Mouse (Mus musculus) brain, adult 2 months (tissue): ENCODE results near the gene Nqo2.
"Not testable (repeated sequence)": the region's sequence is repeated elsewhere in the genome, so short reads cannot be mapped to it uniquely, and the experiment has no call there.

Source experiments
- DNase-seq: peaks from one replicate; pipeline ENCODE4 v3.0.0; 2011; ENCODE audit warnings: low read depth, low spot score

Nqo2 gene

GRCm38 (mm10) chr13:33964206-33965046 is at the start of gene Nqo2:
Nqo2 (plus strand) TSS chr13:33964687.
- DNase-seq, result peak; percentile 88

- DNase-seq, result no peak
These were observed 43.4 kb upstream of the Nqo2 start for GRCm38 (mm10) chr13:33921041-33921440.

GRCm38 (mm10) chr13:33921699-33922098 is 42.8 kb upstream of the Nqo2 start:
- DNase-seq, result no peak

GRCm38 (mm10) chr13:33930281-33930680 is 34.2 kb upstream of the Nqo2 start:
- DNase-seq, result no peak

GRCm38 (mm10) chr13:33930912-33931311 is 33.6 kb upstream of the Nqo2 start:
- no peak for DNase-seq

GRCm38 (mm10) chr13:33934743-33935142 is 29.7 kb upstream of the Nqo2 start:
- DNase-seq, result peak; percentile 9

GRCm38 (mm10) chr13:33935465-33936181 is 28.9 kb upstream of the Nqo2 start:
- DNase-seq, result peak; percentile 89

GRCm38 (mm10) chr13:33937151-33937550 is 27.3 kb upstream of the Nqo2 start:
- DNase-seq, result peak; percentile 47

GRCm38 (mm10) chr13:33937587-33937986 is 26.9 kb upstream of the Nqo2 start:
- DNase-seq, result not testable (repeated sequence)

- no peak for DNase-seq
These were observed 23.1 kb upstream of the Nqo2 start for GRCm38 (mm10) chr13:33941288-33941808.

- peak; percentile 70 for DNase-seq
These were observed 22.2 kb upstream of the Nqo2 start for GRCm38 (mm10) chr13:33942212-33942779.

- DNase-seq, result no peak
These were observed 13.0 kb upstream of the Nqo2 start for GRCm38 (mm10) chr13:33951308-33952074.

- no peak for DNase-seq
These were observed 12.4 kb upstream of the Nqo2 start for GRCm38 (mm10) chr13:33952075-33952449.

GRCm38 (mm10) chr13:33952947-33953346 is 11.5 kb upstream of the Nqo2 start:
- DNase-seq, result no peak

- DNase-seq, result peak; percentile 61
These were observed 7.7 kb upstream of the Nqo2 start for GRCm38 (mm10) chr13:33956571-33957421.

- DNase-seq, result no peak
These were observed 4.7 kb upstream of the Nqo2 start for GRCm38 (mm10) chr13:33959771-33960170.

- no peak for DNase-seq
These were observed 853 bp downstream of the Nqo2 start for GRCm38 (mm10) chr13:33965056-33966024.

GRCm38 (mm10) chr13:33966025-33966412 is 1.5 kb downstream of the Nqo2 start:
- DNase-seq, result no peak

- DNase-seq, result no peak
These were observed 2.1 kb downstream of the Nqo2 start for GRCm38 (mm10) chr13:33966574-33966973.
